Mouse (Mus musculus): Measurements from ENCODE around the gene Rcn3.
A peak's percentile ranks its signal among the peaks of the same experiment; 100 is the strongest.
"Not testable (repeated sequence)": the region's sequence is repeated elsewhere in the genome, so short reads cannot be mapped to it uniquely, and the experiment has no call there.

Gene Rcn3

GRCm38 (mm10) chr7:45124224-45125143 is 32.5 kb upstream of the Rcn3 start, which contains the start of gene Rps11:
Gene Rps11, minus strand, starts transcription at chr7:45124439.
- peak; percentile 99 for DNase-seq

DNA sequence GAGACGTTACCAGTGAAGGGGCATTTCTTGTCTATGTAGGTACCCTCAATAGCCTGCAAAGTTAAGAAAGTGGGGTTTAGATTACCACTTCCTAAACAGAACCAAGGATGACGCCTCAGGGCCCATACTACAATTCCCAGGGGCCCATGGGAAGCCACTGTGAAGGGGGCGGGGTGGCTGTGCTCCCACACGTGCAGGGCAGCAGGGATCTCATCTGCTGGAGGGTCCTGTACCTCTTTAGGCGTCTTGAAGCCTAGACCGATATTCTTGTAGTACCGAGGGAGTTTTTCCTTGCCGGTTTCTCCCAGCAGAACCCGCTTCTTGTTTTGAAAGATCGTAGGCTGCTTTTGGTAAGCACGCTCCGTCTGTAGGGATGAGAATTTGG is 31.2 kb upstream of the Rcn3 start:
- peak; percentile 56 to 72 for DNase-seq

- DNase-seq = no peak
These were observed 30.7 kb upstream of the Rcn3 start for GRCm38 (mm10) chr7:45122561-45123185.

DNA sequence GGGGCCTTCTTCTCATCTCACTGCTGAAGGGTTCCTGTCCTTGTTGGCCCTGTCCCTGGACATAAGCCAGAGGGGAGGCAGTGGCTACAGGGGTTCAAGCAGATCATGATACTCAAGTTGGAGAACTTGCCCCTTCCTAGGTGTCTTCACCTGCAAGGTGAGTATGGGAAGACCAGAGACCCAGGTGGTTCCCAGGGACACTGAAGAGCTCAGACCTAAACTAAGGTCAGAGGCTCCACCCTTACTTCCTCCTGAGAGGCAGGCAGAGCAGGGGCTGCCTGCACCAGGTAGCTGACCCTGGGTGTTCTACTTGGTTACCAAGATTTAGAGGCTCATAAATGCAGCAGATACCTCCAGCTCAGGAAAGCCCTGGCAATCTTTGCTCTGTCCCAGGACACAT is 29.9 kb upstream of the Rcn3 start:
- DNase-seq = no peak

- peak; percentile 55 to 74 for DNase-seq
These were observed 29.4 kb upstream of the Rcn3 start for GRCm38 (mm10) chr7:45121404-45121803.

- no peak for DNase-seq
These were observed 28.0 kb upstream of the Rcn3 start for GRCm38 (mm10) chr7:45119780-45120709.

GRCm38 (mm10) chr7:45118336-45118735 is 26.3 kb upstream of the Rcn3 start:
- no peak for DNase-seq

- no peak for DNase-seq
These were observed 25.5 kb upstream of the Rcn3 start for GRCm38 (mm10) chr7:45117566-45117965.

GRCm38 (mm10) chr7:45113476-45113875 is 21.5 kb upstream of the Rcn3 start:
- DNase-seq = no peak

GRCm38 (mm10) chr7:45112529-45112928 is 20.5 kb upstream of the Rcn3 start:
- DNase-seq = no peak

GRCm38 (mm10) chr7:45111940-45112339 is 19.9 kb upstream of the Rcn3 start:
- no peak for DNase-seq

DNA sequence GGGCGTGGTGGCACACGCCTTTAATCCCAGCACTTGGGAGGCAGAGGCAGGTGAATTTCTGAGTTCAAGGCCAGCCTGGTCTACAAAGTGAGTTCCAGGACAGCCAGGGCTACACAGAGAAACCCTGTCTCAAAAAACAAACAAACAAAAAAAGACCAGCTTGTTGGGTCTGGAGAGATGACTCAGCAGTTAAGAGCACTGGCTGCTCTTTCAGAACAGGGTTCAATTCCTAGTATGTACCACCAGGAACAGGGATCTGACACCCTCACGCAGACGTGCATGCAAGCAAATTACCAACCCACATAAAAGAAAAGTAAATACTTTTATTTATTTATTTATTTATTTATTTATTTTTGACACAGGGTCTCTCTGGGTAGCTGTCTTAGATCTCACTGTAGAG is 18.1 kb upstream of the Rcn3 start:
- DNase-seq = not testable (repeated sequence)

DNA sequence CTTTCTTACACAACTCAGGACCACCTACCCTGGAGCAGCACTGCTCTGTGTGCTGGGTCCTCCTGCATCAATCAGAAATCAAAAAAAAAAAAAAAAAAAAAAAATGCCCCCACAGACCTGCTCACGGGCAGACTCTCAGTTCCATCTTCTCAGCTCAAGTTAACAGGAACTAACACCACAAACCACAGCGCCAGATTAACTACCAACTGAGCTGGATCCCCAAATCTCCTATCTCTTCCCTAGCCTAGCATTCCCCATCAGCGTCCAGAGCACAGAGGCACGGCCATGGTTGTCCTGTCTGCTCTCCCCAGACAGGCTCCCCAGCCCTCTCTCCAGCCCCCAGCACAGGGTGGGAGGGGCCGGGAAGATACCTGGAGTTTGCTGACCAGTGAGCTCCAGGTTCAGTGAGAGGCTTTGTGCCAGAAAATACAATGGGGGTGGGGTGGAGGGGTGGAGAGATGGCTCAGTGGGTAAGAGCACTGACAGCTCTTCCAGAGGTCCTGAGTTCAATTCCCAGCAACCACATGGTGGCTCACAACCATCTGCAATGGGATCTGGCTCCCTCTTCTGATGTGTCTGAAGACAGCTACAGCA is 15.1 kb upstream of the Rcn3 start:
- DNase-seq = no peak

DNA sequence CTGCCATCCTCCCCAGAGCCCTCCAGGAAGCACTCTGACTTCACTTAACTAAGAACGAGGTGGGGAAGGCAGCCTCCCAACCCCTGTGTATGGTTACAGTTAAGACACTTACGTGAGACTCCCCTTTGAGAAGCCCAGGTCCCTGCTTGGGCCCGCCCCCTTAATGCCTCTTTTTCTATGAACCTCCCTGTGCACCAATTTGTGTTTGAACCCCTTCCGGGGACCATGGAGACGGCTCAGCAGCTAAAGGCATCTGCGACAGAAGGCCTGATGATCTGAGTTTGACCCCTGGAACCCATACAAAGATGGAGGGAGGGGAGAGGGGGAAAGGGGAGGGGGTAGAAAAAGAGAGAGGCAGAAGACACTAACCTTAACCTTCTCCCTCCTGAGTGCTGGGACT is 14.4 kb upstream of the Rcn3 start:
- DNase-seq = no peak

DNA sequence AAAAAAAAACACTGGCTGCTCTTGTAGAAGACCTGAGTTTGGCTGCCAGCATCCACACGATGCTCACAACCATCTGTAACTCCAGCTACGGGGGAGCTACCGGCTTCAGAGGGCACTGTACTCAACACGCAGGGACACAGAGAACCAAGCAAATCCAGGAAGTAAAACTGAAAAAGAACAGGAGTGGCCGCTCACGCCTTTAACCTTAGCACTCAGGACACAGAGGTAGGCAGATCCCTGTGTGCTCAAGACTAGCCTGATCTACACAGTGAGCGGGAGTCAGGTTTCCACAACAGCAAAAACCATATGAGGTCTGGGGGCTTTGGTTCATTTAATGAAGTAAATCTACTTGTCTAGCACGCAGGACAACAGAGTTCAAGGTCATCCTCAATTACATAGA is 13.5 kb upstream of the Rcn3 start:
- DNase-seq = no peak

GRCm38 (mm10) chr7:45104941-45105340 is 12.9 kb upstream of the Rcn3 start:
- DNase-seq = no peak

GRCm38 (mm10) chr7:45103652-45104180 is 11.7 kb upstream of the Rcn3 start, which contains the start of gene Fcgrt:
Gene Fcgrt, minus strand, starts transcription at chr7:45103851.
- peak; percentile 89 to 94 for DNase-seq

DNA sequence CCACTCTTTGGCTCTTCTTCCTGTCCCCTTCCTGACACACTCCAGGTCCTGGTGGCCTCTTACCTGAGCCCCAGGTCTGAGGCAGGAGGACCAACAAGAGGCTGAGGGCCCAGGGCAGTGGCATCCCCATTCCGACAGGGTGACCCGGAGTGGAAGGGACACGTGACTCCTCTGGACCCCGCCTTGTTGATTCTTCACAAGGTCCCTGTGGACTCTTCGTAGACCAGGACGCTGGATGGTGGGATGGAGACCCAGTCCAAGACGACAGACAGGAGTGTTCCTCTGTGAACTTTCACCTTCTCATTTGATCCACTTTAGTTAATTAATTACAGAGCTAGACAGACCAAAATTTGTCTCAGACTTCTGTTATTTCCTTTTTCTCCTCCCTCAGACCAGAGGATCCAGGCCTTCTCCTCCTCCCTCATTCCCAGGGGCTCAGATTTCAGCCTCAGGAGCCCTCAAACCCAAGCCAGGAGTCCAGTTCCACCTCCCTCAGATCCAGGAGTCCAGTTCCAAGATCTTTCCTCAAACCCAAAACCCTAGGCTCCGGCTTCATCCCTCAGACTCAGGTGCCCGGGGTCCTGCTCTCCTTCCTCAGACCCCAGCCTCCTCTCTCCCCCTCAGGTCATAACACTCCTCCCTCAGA is 11.0 kb upstream of the Rcn3 start:
- peak; percentile 53 to 70 for DNase-seq

DNA sequence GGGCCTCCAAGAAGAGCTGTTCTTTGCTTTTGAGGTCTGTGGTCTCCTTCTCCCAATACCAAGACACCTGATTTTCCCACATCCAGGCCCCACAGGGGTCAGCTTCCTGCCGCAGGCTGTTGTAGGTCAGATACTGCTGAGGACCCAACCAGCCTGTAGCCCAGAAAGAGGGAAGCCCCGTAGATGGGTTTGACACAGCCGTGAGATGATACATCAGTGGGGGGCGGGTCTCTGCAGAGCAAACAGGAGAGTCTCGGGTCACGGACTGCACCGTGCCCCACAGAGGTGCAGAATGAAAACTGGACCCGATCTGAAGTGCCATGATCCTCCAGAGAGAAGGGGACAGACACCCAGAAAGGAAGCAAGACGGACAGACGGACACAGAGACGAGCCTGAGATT is 10.4 kb upstream of the Rcn3 start:
- DNase-seq = no peak

GRCm38 (mm10) chr7:45100046-45100445 is 8.0 kb upstream of the Rcn3 start:
- no peak for DNase-seq

DNA sequence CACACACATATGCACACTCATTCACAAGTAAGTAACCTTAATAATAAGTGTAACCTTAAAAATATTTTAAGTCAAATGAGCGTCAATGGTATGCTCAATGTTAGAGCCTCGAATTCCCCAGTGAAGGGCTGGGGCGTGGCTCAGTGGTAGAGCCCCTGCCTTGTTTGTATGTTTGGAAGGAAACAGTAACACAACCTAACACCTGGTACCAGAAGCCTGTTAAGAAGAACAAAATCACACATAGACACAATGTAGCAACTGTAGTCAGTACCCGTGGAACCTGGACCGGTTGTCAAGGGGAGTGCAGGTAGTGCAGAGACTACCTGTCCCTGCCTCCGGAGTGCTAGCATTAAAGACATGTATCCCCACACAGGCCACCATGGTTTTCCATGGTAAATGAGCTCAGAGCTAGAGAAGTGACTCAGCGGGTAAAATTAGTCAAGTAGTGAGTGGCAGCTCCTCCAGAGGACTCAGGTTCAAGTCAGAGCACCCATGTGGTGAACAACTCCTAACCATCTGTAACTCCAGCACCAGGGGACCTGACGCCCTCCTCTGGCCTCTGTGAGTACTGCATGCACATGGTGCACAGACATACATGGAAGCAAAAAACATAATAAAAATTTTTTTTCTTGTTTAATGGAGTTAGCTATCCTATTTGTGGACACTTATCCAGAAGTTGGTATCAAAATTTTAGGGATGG is 6.7 kb upstream of the Rcn3 start:
- peak in 1 of 2 experiments; percentile 49 for DNase-seq
